Mouse (Mus musculus) splenic B cell, adult 2 months (primary cell): ENCODE measurements at regions not wholly inside any gene's neighbourhood (a gene's known extent, or its start where the extent isn't known, plus 50 kb on each side); places are given as distances from the start of the nearest gene placed in this dataset.
A peak's percentile ranks its signal among the peaks of the same experiment; 100 is the strongest.
"Not testable (repeated sequence)": the region's sequence is repeated elsewhere in the genome, so short reads cannot be mapped to it uniquely, and the experiment has no call there.

Experiments used
- DNase-seq: peaks from one replicate; pipeline ENCODE4 v3.0.0-alpha.2; 2011; ENCODE audit warnings: low read depth, low spot score
- H3K27me3 ChIP-seq: 2 replicates; pipeline ENCODE4 v1.6.1; 2012; ENCODE audit warnings: mild to moderate bottlenecking, low read length, moderate library complexity, mixed read lengths; ENCODE audit not compliant: control insufficient read depth, poor library complexity, insufficient read depth, severe bottlenecking
- H3K36me3 ChIP-seq: 2 replicates; pipeline ENCODE4 v1.6.1; 2012; ENCODE audit warnings: mild to moderate bottlenecking, low read length, moderate library complexity, mixed read lengths; ENCODE audit not compliant: control insufficient read depth, poor library complexity, insufficient read depth, severe bottlenecking

GRCm38 (mm10) chr13:41918525-41918924 lies 71.0 kb upstream of the Adtrp start:
- Histone ChIP-seq H3K36me3 (no peaks in the 10 kb centered on the region), H3K27me3 (no peaks in the 10 kb centered on the region)
- no peak for DNase-seq

- not testable (repeated sequence) for H3K36me3 ChIP-seq, H3K27me3 ChIP-seq
- peak; percentile 55 for DNase-seq
These were observed 68.3 kb upstream of the Adtrp start for GRCm38 (mm10) chr13:41915816-41916215.

GRCm38 (mm10) chr13:41910736-41911135 lies 63.3 kb upstream of the Adtrp start:
- DNase-seq = no peak
- no peaks in the 10 kb centered on the region for H3K27me3 ChIP-seq

GRCm38 (mm10) chr13:41910236-41910635 lies 62.8 kb upstream of the Adtrp start:
- Histone ChIP-seq H3K36me3 (no peaks in the 10 kb centered on the region), H3K27me3 (no peaks in the 10 kb centered on the region)
- DNase-seq = no peak

More at GRCm38 (mm10) chr13:41910736-41911135, 63.3 kb upstream of the Adtrp start:
- H3K36me3 ChIP-seq = no peaks in the 10 kb centered on the region

GRCm38 (mm10) chr13:41907027-41907426 lies 59.5 kb upstream of the Adtrp start:
- H3K36me3 ChIP-seq = no peaks in the 10 kb centered on the region
- no peaks in the 10 kb centered on the region for H3K27me3 ChIP-seq
- peak; percentile 52 for DNase-seq

GRCm38 (mm10) chr13:41903286-41903685 lies 55.8 kb upstream of the Adtrp start:
- DNase-seq = peak; percentile 44
- Histone ChIP-seq H3K36me3 (no peaks in the 10 kb centered on the region), H3K27me3 (no peaks in the 10 kb centered on the region)

GRCm38 (mm10) chr13:41899837-41900463 lies 52.5 kb upstream of the Adtrp start:
- peak; percentile 53 for DNase-seq
- Histone ChIP-seq H3K27me3 (no peaks in the 10 kb centered on the region), H3K36me3 (no peaks in the 10 kb centered on the region)

- no peak for DNase-seq
- Histone ChIP-seq H3K27me3 (no peaks in the 10 kb centered on the region), H3K36me3 (no peaks in the 10 kb centered on the region)
These were observed 51.8 kb upstream of the Adtrp start for GRCm38 (mm10) chr13:41899281-41899680.

- Histone ChIP-seq H3K36me3 (no peaks in the 10 kb centered on the region), H3K27me3 (no peaks in the 10 kb centered on the region)
- DNase-seq = peak; percentile 72
These were observed 50.2 kb upstream of the Adtrp start for GRCm38 (mm10) chr13:41897481-41898317.
